In the genomic region with DNA sequence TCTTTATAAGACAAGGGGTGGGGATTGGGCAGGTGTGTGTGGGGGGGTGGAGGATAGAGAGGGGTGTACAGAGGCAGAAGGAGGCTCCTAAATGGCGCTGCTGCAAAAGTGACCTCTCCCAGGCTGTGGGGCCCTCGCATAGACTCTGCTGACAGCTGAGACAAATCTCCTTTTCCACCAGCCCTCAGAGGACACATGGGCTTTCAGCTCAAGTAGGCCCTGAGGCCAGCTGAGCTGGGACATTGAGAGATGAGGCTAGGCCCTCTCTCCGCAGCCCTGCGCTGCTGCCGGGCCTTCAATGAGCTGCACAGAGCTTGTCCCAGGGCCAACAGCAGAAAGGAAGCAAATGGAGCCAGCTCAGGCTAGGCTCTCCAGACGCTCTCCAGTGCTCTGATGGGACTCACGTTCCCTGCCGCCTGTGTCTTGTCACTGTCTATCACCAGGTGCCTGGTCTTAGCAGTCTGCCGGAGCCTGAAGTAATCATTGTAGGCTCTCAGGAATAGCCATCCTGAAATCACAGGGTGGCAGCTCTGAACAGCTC, we compare ENCODE assay signal across 21 mouse cellular contexts. TPM values are rescaled to one million over a fixed set of nuclear protein-coding genes. Genes with fewer than 3 reads are reported as not detected.
DNase-seq lines count a peak whose midpoint lies in the region; ATAC-seq and TF ChIP-seq lines count a peak whose summit lies in the region.
"Had no signal": no experiment of that assay in that cellular context is flagged by ENCODE, and none has a peak within 500 bp of the region (broad histone marks: within the 10 kb centered on the region; RNA-seq: fewer than 3 reads in every experiment).

No protein-coding gene starts in this region.

- no peak overlapping the region for H3K9ac ChIP-seq in heart, postnatal 0 days (replicated peaks; ENCODE audit: low read depth, low read length)
- H3K9ac ChIP-seq in kidney, embryonic 14.5 days (ENCODE audit: low read depth, low read length), result no peak overlapping the region
- H3K9ac ChIP-seq in neural tube, embryonic 13.5 days, result no peak overlapping the region
- H3K9ac ChIP-seq: forebrain, embryonic 12.5 days; kidney, embryonic 15.5 days; limb, embryonic 15.5 days; liver, embryonic 15.5 days; neural tube, embryonic 12.5 days had no signal

- no peak for TF ChIP-seq CTCF in heart, postnatal 0 days (IDR thresholded peaks at IDR 0.05; ENCODE audit: low read depth)
- no peak for TF ChIP-seq CTCF in lung, adult 2 months (IDR thresholded peaks at IDR 0.05; ENCODE audit: insufficient read depth, low read length)

- H3K27ac ChIP-seq in heart, postnatal 0 days (ENCODE audit: low read depth), result no peak overlapping the region
- no peak overlapping the region for H3K27ac ChIP-seq in kidney, embryonic 14.5 days (ENCODE audit: low read depth, low read length)
- peak overlapping the region; percentile 14; the same call in 1 of the 2 replicates for H3K27ac ChIP-seq in neural tube, embryonic 13.5 days (replicated peaks)
- H3K27ac ChIP-seq: forebrain, embryonic 12.5 days; kidney, embryonic 15.5 days; layer of hippocampus, adult 2 months; limb, embryonic 15.5 days; liver, embryonic 15.5 days; neural tube, embryonic 12.5 days had no signal

- no peak overlapping the region for H3K4me2 ChIP-seq in heart, postnatal 0 days (ENCODE audit: low read depth, low read length)
- no peak overlapping the region for H3K4me2 ChIP-seq in kidney, embryonic 14.5 days (replicated peaks; ENCODE audit: low read depth, low read length)
- H3K4me2 ChIP-seq in neural tube, embryonic 13.5 days, result no peak overlapping the region
- H3K4me2 ChIP-seq: forebrain, embryonic 12.5 days; kidney, embryonic 15.5 days; limb, embryonic 15.5 days; liver, embryonic 15.5 days; neural tube, embryonic 12.5 days had no signal

- TF ChIP-seq POLR2A in lung, adult 2 months (IDR thresholded peaks at IDR 0.05; ENCODE audit: borderline replicate concordance, extremely low read depth, low read depth, low read length), result no peak

- no peak for DNase-seq in heart, postnatal 0 days (ENCODE audit: low spot score)
- DNase-seq in heart, adult 18-20 months, result no peak
- DNase-seq in kidney, postnatal 25 days, result no peak
- peak; percentile 74 for DNase-seq in MN1 (ENCODE audit: low spot score)
- no peak for DNase-seq in lung, adult 2 months
- DNase-seq: adrenal gland, postnatal 25 days; cerebellum, adult 11-12 months; embryo, embryonic 11 days; layer of hippocampus, postnatal 36 days; thymus, adult 18-20 months; thymus, postnatal 4 days had no signal

- H3K9me3 ChIP-seq in heart, postnatal 0 days (replicated peaks; ENCODE audit: control insufficient read depth, low read length), result no peaks in the 10 kb centered on the region
- no peaks in the 10 kb centered on the region for H3K9me3 ChIP-seq in kidney, embryonic 14.5 days (ENCODE audit: control insufficient read depth, low read length)
- no peaks in the 10 kb centered on the region for H3K9me3 ChIP-seq in neural tube, embryonic 13.5 days
- H3K9me3 ChIP-seq: forebrain, embryonic 12.5 days; kidney, embryonic 15.5 days; limb, embryonic 15.5 days; liver, embryonic 15.5 days; neural tube, embryonic 12.5 days had no signal

- H3K27me3 ChIP-seq in heart, postnatal 0 days (ENCODE audit: control insufficient read depth, insufficient read depth, low read length), result no peaks in the 10 kb centered on the region
- H3K27me3 ChIP-seq in kidney, embryonic 14.5 days (ENCODE audit: control insufficient read depth, insufficient read depth, low read length), result no peaks in the 10 kb centered on the region
- peaks cover 2% of the 10 kb centered on the region; the same call in 1 of the 2 replicates for H3K27me3 ChIP-seq in neural tube, embryonic 13.5 days
- H3K27me3 ChIP-seq: forebrain, embryonic 12.5 days; kidney, embryonic 15.5 days; limb, embryonic 15.5 days had no signal

- peaks cover 6% of the 10 kb centered on the region; the same call in 1 of the 2 replicates for H3K4me1 ChIP-seq in heart, postnatal 0 days (ENCODE audit: control insufficient read depth, insufficient read depth)
- 0 out of 2 replicates have a peak, but pooled peaks cover 3% of the 10 kb centered on the region for H3K4me1 ChIP-seq in kidney, embryonic 14.5 days (ENCODE audit: control insufficient read depth, insufficient read depth, low read length)
- H3K4me1 ChIP-seq in neural tube, embryonic 13.5 days (replicated peaks), result peaks cover 12% of the 10 kb centered on the region; the same call in 1 of the 2 replicates
- no peaks in the 10 kb centered on the region for H3K4me1 ChIP-seq in lung, adult 2 months (ENCODE audit: control insufficient read depth, insufficient read depth, low read length)
- H3K4me1 ChIP-seq: neural tube, embryonic 12.5 days had no signal

- no peak for TF ChIP-seq EP300 in heart, postnatal 0 days (IDR thresholded peaks at IDR 0.05; ENCODE audit: low read depth)

- H3K36me3 ChIP-seq in heart, postnatal 0 days (replicated peaks; ENCODE audit: control insufficient read depth, insufficient read depth, low read length), result no peaks in the 10 kb centered on the region
- H3K36me3 ChIP-seq in kidney, embryonic 14.5 days (ENCODE audit: control insufficient read depth, insufficient read depth, low read length), result no peaks in the 10 kb centered on the region
- H3K36me3 ChIP-seq in neural tube, embryonic 13.5 days, result no peaks in the 10 kb centered on the region
- H3K36me3 ChIP-seq: forebrain, embryonic 12.5 days; kidney, embryonic 15.5 days; limb, embryonic 15.5 days; liver, embryonic 15.5 days; neural tube, embryonic 12.5 days had no signal

- no peak overlapping the region for H3K4me3 ChIP-seq in heart, postnatal 0 days (ENCODE audit: low read depth, low read length)
- no peak overlapping the region for H3K4me3 ChIP-seq in kidney, embryonic 14.5 days (ENCODE audit: low read length)
- no peak overlapping the region for H3K4me3 ChIP-seq in neural tube, embryonic 13.5 days
- H3K4me3 ChIP-seq in lung, adult 2 months (replicated peaks; ENCODE audit: extremely low read depth, low read depth, low read length), result no peak overlapping the region
- H3K4me3 ChIP-seq: forebrain, embryonic 12.5 days; kidney, embryonic 15.5 days; layer of hippocampus, adult 2 months; limb, embryonic 15.5 days; liver, embryonic 15.5 days; neural tube, embryonic 12.5 days had no signal

- peak; percentile 14; the same call in 1 of the 2 replicates for ATAC-seq in heart, postnatal 0 days (ENCODE audit: insufficient read depth, low read depth)
- ATAC-seq in kidney, embryonic 14.5 days (ENCODE audit: low FRiP score, low TSS enrichment), result 0 out of 2 replicates have a peak, but pooled peaks have one; percentile 45
- no peak for ATAC-seq in neural tube, embryonic 13.5 days (ENCODE audit: low read depth)
- ATAC-seq: lung, postnatal 0 days had no signal

- 51% methylated on average over 9 of the region's 9 CpGs for WGBS in heart, postnatal 0 days
- 63% methylated on average over 9 of the region's 9 CpGs for WGBS in kidney, embryonic 14.5 days
- WGBS in neural tube, embryonic 13.5 days, result 43% methylated on average over 9 of the region's 9 CpGs
- 67% methylated on average over 9 of the region's 9 CpGs for WGBS in lung, adult 2 months

RNA-seq across cellular contexts. Expression of a gene that starts 4.8 kb away (rescaled TPM):
- 16.0 and 18.9 TPM in 2 replicates for total RNA-seq in heart, postnatal 0 days (2014; rRNA removed; ENCODE audit: low replicate concordance)
- polyA plus RNA-seq in heart, postnatal 0 days (2015; fragmentation: Nextera tagmentation; extraction: Ambion mirVana), result 0.53 and 0.85 TPM in 2 replicates
- total RNA-seq in heart, adult 18-20 months (2021), result 1 to 10 TPM; 6.6 to 9.9 TPM
- polyA plus RNA-seq in kidney, embryonic 14.5 days (2014; fragmentation: Nextera tagmentation; extraction: Ambion mirVana), result 6.7 and 17.2 TPM in 2 replicates
- 10.6 and 11.8 TPM in 2 replicates for polyA plus RNA-seq in neural tube, embryonic 13.5 days (2015; fragmentation: Nextera tagmentation; extraction: Ambion mirVana)
- 12.1 and 14.8 TPM in 2 replicates for polyA plus RNA-seq in lung, adult 2 months (2012; rRNA removed)
- total RNA-seq: granulocyte monocyte progenitor cell, adult 5-6 weeks had no signal
- polyA plus RNA-seq: liver, embryonic 15.5 days had no signal
